Mouse (Mus musculus): Measurements from ENCODE around the gene 2310033P09Rik.

The 2310033P09Rik gene

GRCm38 (mm10) chr11:59208153-59208831 lies at the start of gene 2310033P09Rik:
TSS of gene 2310033P09Rik (plus strand) at chr11:59208321.
- DNase-seq (ENCODE audit: low spot score) = peak; percentile 90

GRCm38 (mm10) chr11:59159099-59159498 lies 49.0 kb upstream of the 2310033P09Rik start:
- DNase-seq (ENCODE audit: low spot score) = no peak

- DNase-seq (ENCODE audit: low spot score) = no peak
Observed at GRCm38 (mm10) chr11:59159558-59159957, 48.6 kb upstream of the 2310033P09Rik start.

GRCm38 (mm10) chr11:59161398-59161797 lies 46.7 kb upstream of the 2310033P09Rik start:
- no peak for DNase-seq (ENCODE audit: low spot score)

GRCm38 (mm10) chr11:59162443-59163254 lies 45.5 kb upstream of the 2310033P09Rik start:
- no peak for DNase-seq (ENCODE audit: low spot score)

GRCm38 (mm10) chr11:59163255-59164236 lies 44.6 kb upstream of the 2310033P09Rik start, which contains the start of gene Iba57:
TSS of gene Iba57 (minus strand) at chr11:59163739.
- peak; percentile 92 for DNase-seq (ENCODE audit: low spot score)

GRCm38 (mm10) chr11:59164384-59164783 lies 43.7 kb upstream of the 2310033P09Rik start:
- no peak for DNase-seq (ENCODE audit: low spot score)

GRCm38 (mm10) chr11:59165616-59166241 lies 42.4 kb upstream of the 2310033P09Rik start:
- DNase-seq (ENCODE audit: low spot score) = no peak

- DNase-seq (ENCODE audit: low spot score) = no peak
Observed at GRCm38 (mm10) chr11:59169807-59170206, 38.3 kb upstream of the 2310033P09Rik start.

- no peak for DNase-seq (ENCODE audit: low spot score)
Observed at GRCm38 (mm10) chr11:59170549-59170948, 37.6 kb upstream of the 2310033P09Rik start.

- DNase-seq (ENCODE audit: low spot score) = no peak
Observed at GRCm38 (mm10) chr11:59174189-59174838, 33.8 kb upstream of the 2310033P09Rik start.

- no peak for DNase-seq (ENCODE audit: low spot score)
Observed at GRCm38 (mm10) chr11:59176475-59176874, 31.6 kb upstream of the 2310033P09Rik start.

GRCm38 (mm10) chr11:59176921-59177320 lies 31.2 kb upstream of the 2310033P09Rik start:
- no peak for DNase-seq (ENCODE audit: low spot score)

- DNase-seq (ENCODE audit: low spot score) = peak; percentile 65
Observed at GRCm38 (mm10) chr11:59182864-59183331, 25.2 kb upstream of the 2310033P09Rik start, which contains the start of gene Gjc2. TSS of gene Gjc2 (minus strand) at chr11:59183213.

GRCm38 (mm10) chr11:59183821-59184220 lies 24.3 kb upstream of the 2310033P09Rik start:
- peak; percentile 38 for DNase-seq (ENCODE audit: low spot score)

GRCm38 (mm10) chr11:59185490-59185889 lies 22.6 kb upstream of the 2310033P09Rik start:
- DNase-seq (ENCODE audit: low spot score) = no peak

GRCm38 (mm10) chr11:59187706-59188105 lies 20.4 kb upstream of the 2310033P09Rik start:
- no peak for DNase-seq (ENCODE audit: low spot score)

- DNase-seq (ENCODE audit: low spot score) = peak; percentile 85
Observed at GRCm38 (mm10) chr11:59191231-59192058, 16.7 kb upstream of the 2310033P09Rik start.

GRCm38 (mm10) chr11:59192059-59192386 lies 16.1 kb upstream of the 2310033P09Rik start, which contains the start of gene Guk1:
TSS of gene Guk1 (minus strand) at chr11:59192212.
- no peak for DNase-seq (ENCODE audit: low spot score)

GRCm38 (mm10) chr11:59196230-59196629 lies 11.9 kb upstream of the 2310033P09Rik start:
- DNase-seq (ENCODE audit: low spot score) = no peak
